Mouse (Mus musculus): ENCODE measurements around the gene Fgb. TPM values are rescaled to one million over a fixed set of nuclear protein-coding genes. Genes with fewer than 3 reads are reported as not detected.

The Fgb gene
- polyA plus RNA-seq, 1 experiment = not detected

- H3K4me1 ChIP-seq (ENCODE audit: control insufficient read depth, insufficient read depth, insufficient read length) = no peaks in the 10 kb centered on the region
- no peak within 1 kb of the TSS for H3K4me3 ChIP-seq (ENCODE audit: extremely low read depth, insufficient read depth, insufficient read length)
- TF ChIP-seq POLR2A (IDR thresholded peaks at IDR 0.05; ENCODE audit: low read depth, low read length) = no peak
- no peak for TF ChIP-seq CTCF (IDR thresholded peaks at IDR 0.05; ENCODE audit: extremely low read depth, insufficient read depth, insufficient read length, insufficient replicate concordance)
- WGBS = 56% methylated on average over 7 of the region's 7 CpGs
- H3K27ac ChIP-seq (ENCODE audit: insufficient read depth, low read length) = no peak within 1 kb of the TSS
- DNase-seq (ENCODE audit: low read depth in 1 of 2, low spot score in 2 of 2) = no peak
- no peaks in the 10 kb centered on the region for H3K36me3 ChIP-seq (ENCODE audit: control insufficient read depth, insufficient read depth, low read length)
- H3K27me3 ChIP-seq (ENCODE audit: control insufficient read depth, insufficient read depth, low read length) = no peaks in the 10 kb centered on the region
These were observed 42.1 kb downstream of the Fgb start, which contains the start of gene Fgg for GRCm38 (mm10) chr3:83007557-83007956. TSS of gene Fgg (plus strand) at chr3:83007724.

- Histone ChIP-seq H3K4me1 (ENCODE audit: control insufficient read depth, insufficient read depth, insufficient read length) (no peaks in the 10 kb centered on the region), H3K27ac (ENCODE audit: insufficient read depth, low read length) (no peak overlapping the region), H3K27me3 (ENCODE audit: control insufficient read depth, insufficient read depth, low read length) (no peaks in the 10 kb centered on the region), H3K4me3 (ENCODE audit: extremely low read depth, insufficient read depth, insufficient read length) (no peak overlapping the region), H3K36me3 (ENCODE audit: control insufficient read depth, insufficient read depth, low read length) (no peaks in the 10 kb centered on the region)
- WGBS = 86% methylated on average over 7 of the region's 7 CpGs
- DNase-seq (ENCODE audit: low read depth in 1 of 2, low spot score in 2 of 2) = no peak
- TF ChIP-seq CTCF (IDR thresholded peaks at IDR 0.05; ENCODE audit: extremely low read depth, insufficient read depth, insufficient read length, insufficient replicate concordance) = no peak
These were observed 44.9 kb downstream of the Fgb start for GRCm38 (mm10) chr3:83004801-83005200.

DNA sequence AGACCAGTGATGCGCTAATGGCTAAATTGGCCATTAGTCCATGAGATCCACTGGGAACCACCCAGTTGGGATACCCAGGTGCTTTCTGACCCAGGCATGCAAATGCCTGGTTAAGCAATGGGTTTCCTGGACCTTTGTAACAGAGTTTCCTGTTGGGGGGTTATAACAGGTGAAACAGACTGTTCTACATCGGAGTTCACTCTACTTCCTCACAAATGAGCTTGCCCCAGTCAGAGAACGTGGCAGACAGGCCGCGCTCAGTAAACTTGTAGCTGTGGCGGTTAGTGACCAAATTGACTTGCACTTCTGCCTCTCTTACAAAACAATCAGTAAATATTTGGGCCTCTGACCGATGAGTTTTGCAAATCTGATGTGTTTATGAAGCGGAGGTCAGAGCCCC lies 46.6 kb downstream of the Fgb start:
- no peak for DNase-seq (ENCODE audit: low read depth in 1 of 2, low spot score in 2 of 2)
- H3K27me3 ChIP-seq (ENCODE audit: control insufficient read depth, insufficient read depth, low read length) = no peaks in the 10 kb centered on the region
- H3K27ac ChIP-seq (ENCODE audit: insufficient read depth, low read length) = no peak overlapping the region
- no peak overlapping the region for H3K4me3 ChIP-seq (ENCODE audit: extremely low read depth, insufficient read depth, insufficient read length)
- 81% methylated on average over 8 of the region's 8 CpGs for WGBS
- no peaks in the 10 kb centered on the region for H3K4me1 ChIP-seq (ENCODE audit: control insufficient read depth, insufficient read depth, insufficient read length)
- TF ChIP-seq CTCF (IDR thresholded peaks at IDR 0.05; ENCODE audit: extremely low read depth, insufficient read depth, insufficient read length, insufficient replicate concordance) (no peak), POLR2A (IDR thresholded peaks at IDR 0.05; ENCODE audit: low read depth, low read length) (no peak)
- no peaks in the 10 kb centered on the region for H3K36me3 ChIP-seq (ENCODE audit: control insufficient read depth, insufficient read depth, low read length)

DNA sequence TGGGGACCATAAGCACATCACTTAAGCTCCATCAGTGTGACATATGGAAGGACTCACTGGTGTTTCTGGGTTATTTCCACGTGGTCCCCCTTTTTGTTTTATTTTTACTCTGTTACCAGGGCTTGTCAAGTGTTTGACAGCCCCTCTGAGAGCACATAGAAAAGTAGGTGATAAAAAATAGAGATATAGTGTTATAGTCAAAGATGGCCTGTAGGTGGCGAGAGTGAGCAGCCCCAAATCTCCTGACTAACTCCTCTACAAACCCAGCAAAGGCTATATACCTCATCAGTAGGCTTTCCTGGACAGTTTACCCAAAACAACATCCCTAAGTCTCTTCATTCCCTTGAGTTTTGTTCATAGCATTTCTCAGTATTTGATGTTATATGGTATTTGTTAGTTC lies 47.5 kb downstream of the Fgb start:
- Histone ChIP-seq H3K4me3 (ENCODE audit: extremely low read depth, insufficient read depth, insufficient read length) (no peak overlapping the region), H3K4me1 (ENCODE audit: control insufficient read depth, insufficient read depth, insufficient read length) (no peaks in the 10 kb centered on the region), H3K36me3 (ENCODE audit: control insufficient read depth, insufficient read depth, low read length) (no peaks in the 10 kb centered on the region), H3K27ac (ENCODE audit: insufficient read depth, low read length) (no peak overlapping the region), H3K27me3 (ENCODE audit: control insufficient read depth, insufficient read depth, low read length) (no peaks in the 10 kb centered on the region)
- TF ChIP-seq POLR2A (IDR thresholded peaks at IDR 0.05; ENCODE audit: low read depth, low read length) (no peak), CTCF (IDR thresholded peaks at IDR 0.05; ENCODE audit: extremely low read depth, insufficient read depth, insufficient read length, insufficient replicate concordance) (peak; percentile 24; the same call in 1 of the 2 replicates)
- 1% methylated on average over 2 of the region's 2 CpGs for WGBS
- DNase-seq (ENCODE audit: low read depth in 1 of 2, low spot score in 2 of 2) = peak in 1 of 2 experiments; percentile 3

GRCm38 (mm10) chr3:82999995-83000394 lies 49.7 kb downstream of the Fgb start:
- no peak overlapping the region for H3K27ac ChIP-seq (ENCODE audit: insufficient read depth, low read length)
- no peaks in the 10 kb centered on the region for H3K27me3 ChIP-seq (ENCODE audit: control insufficient read depth, insufficient read depth, low read length)
- H3K4me1 ChIP-seq (ENCODE audit: control insufficient read depth, insufficient read depth, insufficient read length) = no peaks in the 10 kb centered on the region
- H3K36me3 ChIP-seq (ENCODE audit: control insufficient read depth, insufficient read depth, low read length) = no peaks in the 10 kb centered on the region
- DNase-seq (ENCODE audit: low read depth in 1 of 2, low spot score in 2 of 2) = no peak
- no peak overlapping the region for H3K4me3 ChIP-seq (ENCODE audit: extremely low read depth, insufficient read depth, insufficient read length)
- no peak for TF ChIP-seq CTCF (IDR thresholded peaks at IDR 0.05; ENCODE audit: extremely low read depth, insufficient read depth, insufficient read length, insufficient replicate concordance)
- TF ChIP-seq POLR2A (IDR thresholded peaks at IDR 0.05; ENCODE audit: low read depth, low read length) = no peak
- WGBS = 87% methylated on average over 9 of the region's 9 CpGs

DNA sequence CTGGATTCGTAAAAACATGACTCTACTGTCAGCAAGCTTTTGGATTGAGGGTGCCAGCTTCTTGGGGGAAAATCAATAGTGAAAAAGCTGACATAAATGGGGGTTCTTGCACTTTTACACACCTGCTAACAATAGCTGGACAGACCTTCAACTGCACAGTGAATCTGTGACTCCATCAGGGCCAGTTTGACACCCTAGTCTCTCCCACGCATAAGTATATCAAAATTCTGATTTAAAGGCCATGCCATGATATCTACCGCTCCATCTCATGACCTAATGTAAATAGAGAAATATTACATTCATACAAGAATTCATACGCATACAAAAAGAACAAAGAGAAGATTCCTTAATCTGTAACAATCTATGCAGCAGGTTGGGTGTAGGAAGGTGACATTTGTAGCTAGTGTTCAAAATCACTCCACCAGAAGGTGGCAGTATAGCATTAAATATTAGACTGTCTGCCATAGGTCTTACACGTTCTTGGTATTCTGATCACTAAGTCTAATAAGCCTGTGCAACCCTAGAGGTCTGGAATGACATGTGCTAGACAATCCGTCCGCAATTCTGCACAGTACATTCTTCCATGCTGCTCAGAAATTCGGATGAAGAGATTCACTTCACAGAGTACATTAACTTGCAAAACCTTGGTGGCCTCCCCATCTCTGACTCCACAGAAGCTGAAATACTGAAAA lies 50.7 kb downstream of the Fgb start:
- H3K4me1 ChIP-seq (ENCODE audit: control insufficient read depth, insufficient read depth, insufficient read length) = no peaks in the 10 kb centered on the region
- H3K27me3 ChIP-seq (ENCODE audit: control insufficient read depth, insufficient read depth, low read length) = no peaks in the 10 kb centered on the region
- TF ChIP-seq CTCF (IDR thresholded peaks at IDR 0.05; ENCODE audit: extremely low read depth, insufficient read depth, insufficient read length, insufficient replicate concordance) (peak; percentile 7; the same call in 1 of the 2 replicates), POLR2A (IDR thresholded peaks at IDR 0.05; ENCODE audit: low read depth, low read length) (no peak)
- H3K4me3 ChIP-seq (ENCODE audit: extremely low read depth, insufficient read depth, insufficient read length) = no peak overlapping the region
- H3K27ac ChIP-seq (ENCODE audit: insufficient read depth, low read length) = no peak overlapping the region
- peak in 1 of 2 experiments; percentile 23 for DNase-seq (ENCODE audit: low read depth in 1 of 2, low spot score in 2 of 2)
- 36% methylated on average over 8 of the region's 8 CpGs for WGBS
- no peaks in the 10 kb centered on the region for H3K36me3 ChIP-seq (ENCODE audit: control insufficient read depth, insufficient read depth, low read length)

DNA sequence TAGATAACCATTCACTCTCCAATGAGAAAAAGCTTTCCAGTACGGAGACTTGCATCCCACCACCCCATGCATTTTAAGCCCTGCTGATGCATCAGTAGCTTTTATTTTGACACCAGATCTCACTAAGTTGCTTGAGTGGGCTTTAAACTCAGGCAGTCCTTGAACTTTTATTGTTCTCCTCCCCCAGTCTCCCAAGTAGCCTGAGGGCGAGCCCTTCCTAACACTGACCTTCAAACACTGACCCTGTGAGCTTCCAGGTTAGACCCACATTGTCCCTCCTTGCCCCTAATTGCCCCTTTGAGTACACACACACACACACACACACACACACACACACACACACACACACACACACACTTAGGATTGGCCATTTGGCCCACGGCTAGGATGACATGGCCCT lies 53.0 kb downstream of the Fgb start:
- no peaks in the 10 kb centered on the region for H3K4me1 ChIP-seq (ENCODE audit: control insufficient read depth, insufficient read depth, insufficient read length)
- no peaks in the 10 kb centered on the region for H3K27me3 ChIP-seq (ENCODE audit: control insufficient read depth, insufficient read depth, low read length)
- TF ChIP-seq POLR2A (IDR thresholded peaks at IDR 0.05; ENCODE audit: low read depth, low read length) (no peak), CTCF (IDR thresholded peaks at IDR 0.05; ENCODE audit: extremely low read depth, insufficient read depth, insufficient read length, insufficient replicate concordance) (no peak)
- 92% methylated on average over 3 of the region's 3 CpGs for WGBS
- H3K4me3 ChIP-seq (ENCODE audit: extremely low read depth, insufficient read depth, insufficient read length) = no peak overlapping the region
- H3K27ac ChIP-seq (ENCODE audit: insufficient read depth, low read length) = no peak overlapping the region
- no peak for DNase-seq (ENCODE audit: low read depth in 1 of 2, low spot score in 2 of 2)
- no peaks in the 10 kb centered on the region for H3K36me3 ChIP-seq (ENCODE audit: control insufficient read depth, insufficient read depth, low read length)

Data from spleen, adult 2 months (tissue).